Mouse (Mus musculus): ENCODE measurements around the gene Mgat4d. TPM values are rescaled to one million over a fixed set of nuclear protein-coding genes. Genes with fewer than 3 reads are reported as not detected.

Mgat4d gene
- polyA plus RNA-seq, 1 experiment from 2014 or later, result not detected

DNA sequence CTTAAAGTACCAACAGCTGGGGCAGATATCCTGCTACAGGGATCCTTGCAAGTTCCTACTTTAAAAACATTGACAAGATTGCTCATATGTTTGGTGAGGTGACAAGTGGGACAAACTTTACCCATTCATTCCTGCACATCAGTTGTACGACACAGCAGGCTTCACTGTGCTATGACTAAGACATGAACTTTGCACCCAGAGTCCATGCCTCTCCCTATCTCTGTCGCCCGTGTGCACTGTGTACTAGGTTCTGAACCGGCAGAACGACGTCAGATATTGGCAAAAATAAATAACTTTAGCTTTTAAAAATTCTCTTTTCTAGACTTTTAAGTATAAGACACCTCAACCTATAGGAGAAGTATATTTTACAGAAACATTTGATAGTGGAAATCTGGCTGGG, 48.4 kb downstream of the Mgat4d start:
- WGBS, result 69% methylated on average over 6 of the region's 6 CpGs
- H3K9me3 ChIP-seq, result no peaks in the 10 kb centered on the region
- H3K4me2 ChIP-seq (replicated peaks), result no peak overlapping the region
- no peak overlapping the region for H3K27ac ChIP-seq
- no peaks in the 10 kb centered on the region for H3K4me1 ChIP-seq (replicated peaks)
- H3K36me3 ChIP-seq, result no peaks in the 10 kb centered on the region
- no peak overlapping the region for H3K4me3 ChIP-seq (replicated peaks)
- no peak overlapping the region for H3K9ac ChIP-seq
- H3K27me3 ChIP-seq (replicated peaks), result no peaks in the 10 kb centered on the region
- ATAC-seq, result peak; percentile 92

DNA sequence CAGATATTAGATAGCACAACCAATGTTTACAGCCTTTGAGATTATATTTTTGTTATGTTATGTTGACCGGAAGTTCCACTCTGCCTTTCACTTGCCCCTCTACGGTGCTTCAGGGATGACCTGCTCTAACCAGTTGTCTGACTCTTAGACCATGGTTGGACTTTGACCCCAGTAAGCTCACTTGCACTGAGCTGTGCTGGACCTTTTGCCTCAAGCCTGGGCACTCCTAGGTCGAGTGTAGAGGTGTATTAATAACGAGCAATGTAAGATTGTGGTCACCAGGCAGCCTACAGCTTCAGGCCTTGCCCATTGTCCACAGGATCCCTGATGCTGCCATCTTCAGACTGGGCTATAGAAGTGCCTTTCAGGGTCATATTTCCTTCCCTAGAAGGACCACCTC, 49.5 kb downstream of the Mgat4d start:
- Histone ChIP-seq H3K4me1 (replicated peaks) (no peaks in the 10 kb centered on the region), H3K36me3 (no peaks in the 10 kb centered on the region), H3K27me3 (replicated peaks) (no peaks in the 10 kb centered on the region), H3K27ac (no peak overlapping the region), H3K9me3 (no peaks in the 10 kb centered on the region), H3K4me2 (replicated peaks) (no peak overlapping the region), H3K4me3 (replicated peaks) (no peak overlapping the region), H3K9ac (no peak overlapping the region)
- WGBS, result 56% methylated on average over 4 of the region's 4 CpGs
- no peak for ATAC-seq

DNA sequence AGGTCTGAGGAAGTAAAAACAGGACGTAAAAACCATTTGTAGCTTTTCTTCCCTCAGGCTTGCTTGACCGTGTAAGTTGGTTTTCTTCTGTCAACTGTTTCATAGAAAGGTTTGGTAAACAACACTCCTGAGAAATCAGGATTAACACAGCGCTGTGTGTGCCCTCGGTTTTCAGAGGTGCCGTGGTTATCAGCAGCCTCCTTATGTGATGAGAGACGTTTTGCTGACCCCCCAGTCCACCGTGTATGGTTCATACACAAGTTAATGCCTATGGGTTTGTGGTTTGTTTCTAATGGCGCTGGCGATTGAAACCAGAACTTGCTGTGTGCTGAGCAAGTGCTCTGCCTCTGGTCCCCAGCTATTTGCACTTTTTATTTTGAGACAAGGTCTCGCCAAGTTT, 57.3 kb downstream of the Mgat4d start:
- Histone ChIP-seq H3K27ac (no peak overlapping the region), H3K4me1 (replicated peaks) (no peaks in the 10 kb centered on the region), H3K4me3 (replicated peaks) (no peak overlapping the region), H3K9ac (no peak overlapping the region), H3K4me2 (replicated peaks) (no peak overlapping the region), H3K27me3 (replicated peaks) (no peaks in the 10 kb centered on the region), H3K36me3 (no peaks in the 10 kb centered on the region), H3K9me3 (no peaks in the 10 kb centered on the region)
- 79% methylated on average over 10 of the region's 10 CpGs for WGBS
- ATAC-seq, result no peak

DNA sequence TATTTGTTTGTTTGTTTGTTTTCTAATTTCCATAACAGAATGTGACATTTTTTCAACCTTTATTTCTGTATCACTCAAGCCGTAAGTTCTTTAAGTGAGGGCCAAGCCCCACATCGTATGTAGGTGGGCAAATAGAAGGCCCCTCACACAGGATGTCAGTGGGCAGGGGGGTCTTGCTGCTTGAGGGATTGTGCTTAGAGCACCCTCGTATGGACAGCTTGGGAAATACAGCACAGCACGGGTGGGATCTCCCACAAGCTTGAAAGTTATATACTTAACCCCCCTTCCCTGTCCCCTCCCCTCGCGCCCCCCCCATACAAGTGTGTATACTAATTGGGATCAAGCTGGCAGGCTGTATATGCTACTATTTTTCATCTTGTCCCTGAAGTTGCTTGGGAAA, 58.6 kb downstream of the Mgat4d start:
- H3K9ac ChIP-seq, result no peak overlapping the region
- no peak for ATAC-seq
- 34% methylated on average over 6 of the region's 6 CpGs for WGBS
- no peak overlapping the region for H3K4me3 ChIP-seq (replicated peaks)
- no peaks in the 10 kb centered on the region for H3K36me3 ChIP-seq
- no peak overlapping the region for H3K27ac ChIP-seq
- H3K9me3 ChIP-seq, result no peaks in the 10 kb centered on the region
- H3K27me3 ChIP-seq (replicated peaks), result no peaks in the 10 kb centered on the region
- no peak overlapping the region for H3K4me2 ChIP-seq (replicated peaks)
- no peaks in the 10 kb centered on the region for H3K4me1 ChIP-seq (replicated peaks)

DNA sequence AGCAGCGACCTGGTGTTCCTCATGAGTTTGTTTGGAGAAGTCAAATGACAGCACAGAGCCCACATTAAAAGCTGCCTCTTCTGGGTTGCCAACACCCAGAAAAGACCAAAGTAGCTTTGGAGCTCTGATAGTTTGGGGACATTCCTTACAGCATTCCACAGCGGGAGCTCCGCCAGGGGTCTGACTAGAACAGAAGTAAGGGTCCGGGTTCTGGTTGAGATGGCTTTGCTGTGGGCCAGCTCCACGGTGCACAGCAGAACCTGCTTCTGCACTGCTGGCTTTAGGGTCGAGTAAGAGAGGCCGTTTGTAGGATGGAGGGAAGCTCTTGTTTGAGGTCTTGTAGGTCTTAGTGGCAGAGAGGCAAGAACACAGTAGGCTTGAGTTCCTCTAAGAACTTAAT, 60.2 kb downstream of the Mgat4d start:
- no peak for ATAC-seq
- Histone ChIP-seq H3K27ac (no peak overlapping the region), H3K36me3 (no peaks in the 10 kb centered on the region), H3K9ac (no peak overlapping the region), H3K9me3 (no peaks in the 10 kb centered on the region), H3K4me3 (replicated peaks) (no peak overlapping the region), H3K4me1 (replicated peaks) (no peaks in the 10 kb centered on the region), H3K27me3 (replicated peaks) (no peaks in the 10 kb centered on the region), H3K4me2 (replicated peaks) (no peak overlapping the region)
- 78% methylated on average over 7 of the region's 7 CpGs for WGBS

DNA sequence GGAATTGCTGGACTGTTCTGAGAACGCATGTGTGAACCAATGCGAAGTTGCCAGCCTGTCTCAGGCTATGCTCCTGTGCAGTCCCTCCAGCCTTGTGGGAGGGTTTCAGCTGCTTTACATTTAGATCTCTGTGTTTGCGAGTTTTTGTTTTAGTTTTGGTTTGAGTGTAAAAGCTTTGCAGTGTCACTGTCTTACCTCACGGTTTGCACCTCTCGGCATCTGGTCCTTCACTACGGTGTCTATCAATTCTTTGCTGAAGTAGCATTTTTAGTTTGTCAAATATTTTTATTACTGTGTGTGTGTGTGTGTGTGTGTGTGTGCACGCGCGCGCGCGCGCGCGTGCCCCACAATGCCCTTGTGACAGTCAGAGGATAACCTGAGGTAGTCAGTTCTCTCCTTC, 68.6 kb downstream of the Mgat4d start:
- no peaks in the 10 kb centered on the region for H3K36me3 ChIP-seq
- no peaks in the 10 kb centered on the region for H3K4me1 ChIP-seq (replicated peaks)
- H3K27ac ChIP-seq, result no peak overlapping the region
- H3K4me2 ChIP-seq (replicated peaks), result no peak overlapping the region
- no peaks in the 10 kb centered on the region for H3K9me3 ChIP-seq
- 94% methylated on average over 15 of the region's 15 CpGs for WGBS
- H3K4me3 ChIP-seq (replicated peaks), result no peak overlapping the region
- no peaks in the 10 kb centered on the region for H3K27me3 ChIP-seq (replicated peaks)
- no peak for ATAC-seq
- no peak overlapping the region for H3K9ac ChIP-seq

DNA sequence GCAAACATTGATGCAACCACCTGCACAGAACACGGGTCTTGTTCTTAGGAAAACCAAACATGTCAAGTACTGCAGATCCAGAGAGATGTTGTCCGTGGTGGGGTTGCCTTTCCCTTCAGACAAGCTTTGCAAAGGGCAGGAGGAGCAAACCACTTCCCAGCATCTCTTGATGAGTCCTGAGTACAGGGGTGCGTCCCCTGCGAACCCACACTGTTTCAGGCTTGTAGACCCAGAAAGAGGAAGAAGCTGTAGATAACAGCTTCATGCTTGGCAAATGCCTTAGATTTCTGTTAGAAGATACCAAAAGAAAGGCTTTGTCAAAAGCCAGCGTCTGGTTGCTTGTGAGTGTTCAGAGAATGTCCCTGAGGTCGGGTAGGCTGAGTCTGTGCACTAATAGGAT, 69.7 kb downstream of the Mgat4d start:
- Histone ChIP-seq H3K4me2 (replicated peaks) (no peak overlapping the region), H3K4me1 (replicated peaks) (no peaks in the 10 kb centered on the region), H3K27ac (no peak overlapping the region), H3K9me3 (no peaks in the 10 kb centered on the region), H3K9ac (no peak overlapping the region), H3K27me3 (replicated peaks) (no peaks in the 10 kb centered on the region), H3K36me3 (no peaks in the 10 kb centered on the region), H3K4me3 (replicated peaks) (no peak overlapping the region)
- ATAC-seq, result no peak
- WGBS, result 75% methylated on average over 6 of the region's 6 CpGs

DNA sequence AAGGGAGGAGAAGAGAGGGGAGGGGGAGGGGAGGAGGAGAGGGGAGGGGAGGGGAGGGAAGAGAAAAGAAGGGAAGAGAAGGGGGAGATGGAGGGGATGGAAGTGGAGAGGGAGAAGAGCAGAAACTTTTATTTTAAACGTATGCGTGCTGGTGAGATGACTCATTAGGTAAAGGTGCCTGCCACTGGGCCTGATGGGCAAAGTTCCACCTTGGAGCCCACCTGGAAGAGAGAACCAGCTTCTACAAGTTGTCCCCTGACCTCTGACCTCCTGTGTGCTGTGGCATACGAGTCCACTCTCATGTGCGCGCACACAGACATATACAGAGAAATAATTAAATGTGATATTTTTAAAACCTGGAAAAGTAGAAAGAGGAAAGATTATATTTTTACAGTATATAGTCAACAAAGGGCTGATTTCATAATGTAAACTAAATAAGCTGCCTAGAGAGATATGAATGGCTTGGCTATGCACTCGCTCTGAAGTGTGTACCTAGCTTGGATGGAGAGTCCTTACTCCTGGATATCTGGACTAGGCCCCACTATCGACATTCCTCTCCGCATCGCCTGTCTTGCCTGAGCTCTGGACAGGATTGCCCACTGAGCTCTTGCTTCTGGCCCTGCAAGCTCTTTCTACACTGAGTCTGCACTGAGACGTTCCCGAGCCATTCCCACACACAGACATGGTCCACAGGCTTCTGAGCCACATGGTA, 70.7 kb downstream of the Mgat4d start:
- H3K4me2 ChIP-seq (replicated peaks), result no peak overlapping the region
- no peaks in the 10 kb centered on the region for H3K27me3 ChIP-seq (replicated peaks)
- H3K4me1 ChIP-seq (replicated peaks), result no peaks in the 10 kb centered on the region
- 85% methylated on average over 11 of the region's 11 CpGs for WGBS
- no peaks in the 10 kb centered on the region for H3K9me3 ChIP-seq
- no peaks in the 10 kb centered on the region for H3K36me3 ChIP-seq
- no peak overlapping the region for H3K4me3 ChIP-seq (replicated peaks)
- H3K27ac ChIP-seq, result no peak overlapping the region
- no peak overlapping the region for H3K9ac ChIP-seq
- no peak for ATAC-seq

DNA sequence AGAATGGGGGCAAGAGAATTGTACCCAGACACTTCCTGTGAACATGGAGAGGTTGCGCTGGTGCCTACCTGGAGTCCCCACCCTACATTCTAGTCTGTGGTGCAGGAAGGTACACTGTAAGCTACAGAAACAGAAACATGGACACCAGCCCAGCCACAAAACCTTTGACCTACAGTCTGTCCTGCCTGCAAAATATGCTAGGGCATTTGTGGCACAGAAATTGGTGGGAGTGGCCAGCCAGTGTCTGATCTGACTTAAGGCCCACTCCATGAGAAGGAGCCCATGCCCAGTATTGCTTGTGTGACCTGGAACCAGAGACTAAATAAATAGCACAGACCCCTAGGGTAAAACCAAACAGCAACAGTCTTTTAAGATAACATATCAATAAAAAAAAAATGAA, 73.1 kb downstream of the Mgat4d start:
- no peak overlapping the region for H3K4me2 ChIP-seq (replicated peaks)
- H3K9me3 ChIP-seq, result no peaks in the 10 kb centered on the region
- no peaks in the 10 kb centered on the region for H3K27me3 ChIP-seq (replicated peaks)
- no peaks in the 10 kb centered on the region for H3K4me1 ChIP-seq (replicated peaks)
- no peak overlapping the region for H3K9ac ChIP-seq
- no peak for ATAC-seq
- H3K4me3 ChIP-seq (replicated peaks), result no peak overlapping the region
- 100% methylated on average over 1 of the region's 1 CpGs for WGBS
- no peaks in the 10 kb centered on the region for H3K36me3 ChIP-seq
- H3K27ac ChIP-seq, result no peak overlapping the region

DNA sequence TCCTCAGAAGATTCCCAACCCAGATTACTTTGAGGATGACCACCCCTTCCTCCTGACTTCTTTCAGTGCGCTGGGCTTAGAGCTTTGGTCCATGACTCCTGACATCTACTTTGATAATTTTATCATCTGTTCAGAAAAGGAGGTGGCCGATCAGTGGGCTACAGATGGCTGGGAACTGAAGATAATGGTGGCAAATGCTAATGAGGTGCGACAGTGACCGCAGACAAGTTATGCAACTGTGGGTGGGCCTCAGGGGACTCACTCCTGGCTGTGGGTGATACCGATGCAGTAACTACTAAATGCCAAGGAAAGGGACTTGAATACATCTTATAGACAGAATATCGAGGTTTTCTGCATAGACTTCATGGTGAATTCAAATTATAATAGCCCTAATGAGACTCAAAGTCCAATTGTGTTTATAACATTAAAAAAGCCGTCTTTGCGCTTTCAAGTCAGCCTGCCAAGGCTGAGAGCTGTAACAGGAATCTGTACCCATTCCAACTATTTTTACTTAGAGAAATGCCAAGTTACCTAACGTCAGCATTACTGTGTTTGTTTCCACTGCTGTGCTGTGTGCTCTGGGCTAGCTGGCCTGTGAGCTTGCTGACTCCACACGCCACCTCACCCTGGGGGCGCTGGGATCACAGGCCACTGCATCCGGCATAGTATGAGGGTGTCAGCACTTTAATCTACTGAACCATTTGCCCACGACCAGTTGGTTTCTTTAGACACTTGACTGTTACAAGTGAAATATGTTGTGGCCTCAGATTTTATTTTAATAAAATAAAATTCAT, 75.0 kb downstream of the Mgat4d start:
- WGBS, result 79% methylated on average over 13 of the region's 13 CpGs
- no peaks in the 10 kb centered on the region for H3K36me3 ChIP-seq
- no peaks in the 10 kb centered on the region for H3K4me1 ChIP-seq (replicated peaks)
- ATAC-seq, result peak; percentile 62; the same call in 1 of the 2 replicates
- H3K9ac ChIP-seq, result no peak overlapping the region
- H3K9me3 ChIP-seq, result no peaks in the 10 kb centered on the region
- H3K4me2 ChIP-seq (replicated peaks), result no peak overlapping the region
- H3K4me3 ChIP-seq (replicated peaks), result no peak overlapping the region
- no peak overlapping the region for H3K27ac ChIP-seq
- no peaks in the 10 kb centered on the region for H3K27me3 ChIP-seq (replicated peaks)

DNA sequence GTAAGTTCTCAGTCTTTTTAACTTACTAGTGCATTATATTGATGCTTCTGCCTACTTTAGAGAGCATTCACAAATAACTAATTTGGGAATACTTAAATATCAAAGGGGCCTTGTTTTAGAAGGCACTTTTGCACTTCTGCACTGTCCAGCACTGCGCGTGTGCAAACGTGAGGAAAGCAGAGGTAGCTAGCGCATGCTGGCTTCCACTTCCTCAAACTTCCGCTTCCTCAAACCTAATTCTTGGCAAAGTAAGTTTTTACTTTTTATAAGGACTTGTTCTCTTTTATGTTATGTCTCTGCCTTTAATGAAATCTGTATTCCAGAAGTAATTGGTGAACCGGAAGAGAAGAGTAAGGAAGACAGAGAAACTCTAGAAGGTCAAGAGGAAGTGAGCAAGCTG, 76.9 kb downstream of the Mgat4d start:
- Histone ChIP-seq H3K27me3 (replicated peaks) (no peaks in the 10 kb centered on the region), H3K27ac (no peak overlapping the region), H3K9me3 (no peaks in the 10 kb centered on the region), H3K9ac (no peak overlapping the region), H3K4me1 (replicated peaks) (no peaks in the 10 kb centered on the region), H3K4me3 (replicated peaks) (no peak overlapping the region), H3K36me3 (no peaks in the 10 kb centered on the region), H3K4me2 (replicated peaks) (no peak overlapping the region)
- 90% methylated on average over 6 of the region's 6 CpGs for WGBS
- ATAC-seq, result no peak

DNA sequence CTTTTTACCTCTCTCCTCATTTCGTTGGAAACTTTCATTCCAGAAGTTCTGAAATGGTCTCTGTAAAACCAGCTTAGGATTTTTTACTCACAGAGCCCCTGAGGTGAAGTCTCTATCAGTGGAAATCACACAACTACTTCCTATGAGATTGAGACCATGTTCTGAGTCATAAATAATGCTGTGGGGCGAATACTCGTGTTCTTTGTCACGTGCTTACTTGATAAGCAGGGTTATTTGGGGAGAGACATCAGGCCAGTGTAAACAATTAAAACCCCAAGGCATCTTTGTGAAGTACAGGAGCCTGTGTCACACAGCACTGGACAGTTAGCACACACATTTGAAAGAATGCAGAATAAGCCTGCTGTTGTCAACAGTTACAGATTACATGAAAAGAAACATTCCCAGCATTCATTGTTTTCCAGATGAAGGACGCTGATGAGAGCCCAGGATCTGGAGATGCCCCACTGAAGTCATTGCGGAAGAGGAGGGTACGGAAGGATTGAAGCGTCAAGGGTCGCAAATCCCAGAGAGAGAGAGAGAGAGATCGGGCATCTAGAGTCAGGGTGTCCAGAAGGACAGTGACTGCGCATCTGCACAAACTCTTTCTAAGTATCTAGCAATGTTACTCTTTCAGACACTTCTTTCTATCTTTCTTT, 78.0 kb downstream of the Mgat4d start:
- Histone ChIP-seq H3K9me3 (no peaks in the 10 kb centered on the region), H3K4me2 (replicated peaks) (no peak overlapping the region), H3K27ac (no peak overlapping the region), H3K4me3 (replicated peaks) (no peak overlapping the region), H3K9ac (no peak overlapping the region), H3K27me3 (replicated peaks) (no peaks in the 10 kb centered on the region), H3K36me3 (no peaks in the 10 kb centered on the region), H3K4me1 (replicated peaks) (no peaks in the 10 kb centered on the region)
- WGBS, result 63% methylated on average over 11 of the region's 11 CpGs
- ATAC-seq, result no peak

Data from intestine, embryonic 15.5 days (tissue).